Mouse (Mus musculus) small intestine, adult 2 months (tissue): ENCODE measurements at regions not wholly inside any gene's neighbourhood (a gene's known extent, or its start where the extent isn't known, plus 50 kb on each side); places are given as distances from the start of the nearest gene placed in this dataset.

Experiments used
- CTCF ChIP-seq: fragments of 200-500 bp; IDR thresholded peaks from 2 replicates; pipeline ENCODE4 v1.5.1; 2012; ENCODE audit warnings: low read depth, mild to moderate bottlenecking, control low read depth, inconsistent platforms, low read length, moderate library complexity, mixed read lengths; ENCODE audit not compliant: insufficient replicate concordance, insufficient read length; ENCODE audit errors: extremely low read depth
- POLR2A ChIP-seq: fragments of 200-500 bp; IDR thresholded peaks from 2 replicates; pipeline ENCODE4 v1.6.1; 2012; ENCODE audit warnings: low read depth, mild to moderate bottlenecking, control low read depth, inconsistent platforms, low read length, moderate library complexity

DNA sequence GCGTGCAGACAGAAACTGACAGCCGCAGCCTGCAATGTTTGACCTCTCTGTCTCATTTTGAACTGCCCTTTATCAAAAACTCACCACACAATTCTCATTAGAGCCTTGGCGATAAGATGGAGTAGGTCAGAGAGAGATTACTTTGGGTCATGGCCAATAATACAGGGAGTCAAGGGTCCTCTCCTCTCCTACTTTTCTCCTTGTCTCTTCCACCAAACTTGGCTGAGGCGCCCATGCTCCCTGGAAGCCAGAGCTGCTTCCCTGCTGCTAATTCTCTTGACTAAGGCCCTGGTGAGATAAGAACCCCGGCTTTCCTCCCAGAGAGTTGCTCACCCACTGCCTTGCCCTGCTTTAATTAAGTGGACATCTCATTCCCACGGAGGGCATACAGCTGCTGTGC, 355.3 kb upstream of the Smim15 start:
- TF ChIP-seq CTCF (no peak), POLR2A (no peak)
